Mouse (Mus musculus) cerebellum, adult 2 months (tissue): ENCODE data around the gene Sowahb. TPM values are rescaled to one million over a fixed set of nuclear protein-coding genes. Genes with fewer than 3 reads are reported as not detected.
A peak's percentile ranks its signal among the peaks of the same experiment; 100 is the strongest.

Source experiments
- DNase-seq, 2 experiments: peaks; one replicate each; pipeline ENCODE4 v3.0.0; 2021
- H3K27ac ChIP-seq: fragments of 200-500 bp; 2 replicates; pipeline ENCODE4 v1.5.1; 2012; ENCODE audit warnings: low read length, control low read depth, inconsistent platforms; ENCODE audit not compliant: insufficient read depth
- H3K27me3 ChIP-seq: fragments of 200-500 bp; 2 replicates; pipeline ENCODE4 v1.6.1; 2012; ENCODE audit warnings: inconsistent platforms, mild to moderate bottlenecking, low read length, moderate library complexity; ENCODE audit not compliant: control insufficient read depth, insufficient read depth
- H3K4me1 ChIP-seq: fragments of 200-500 bp; 2 replicates; pipeline ENCODE4 v1.6.1; 2011; ENCODE audit warnings: low read length; ENCODE audit not compliant: control insufficient read depth, insufficient read depth
- H3K4me3 ChIP-seq: fragments of 200-500 bp; replicated peaks from 2 replicates; pipeline ENCODE3; 2011; ENCODE audit warnings: mild to moderate bottlenecking, low read depth, low read length, control low read depth; ENCODE audit not compliant: insufficient read depth
- CTCF ChIP-seq: fragments of 200-500 bp; IDR thresholded peaks from 2 replicates; pipeline ENCODE4 v1.5.1; 2011; ENCODE audit warnings: low read depth, mild to moderate bottlenecking, control low read depth, low read length, moderate library complexity, borderline replicate concordance; ENCODE audit not compliant: insufficient read depth
- POLR2A ChIP-seq: fragments of 200-500 bp; IDR thresholded peaks from 2 replicates; pipeline ENCODE4 v1.6.1; 2011; ENCODE audit warnings: low read length, control low read depth, borderline replicate concordance; ENCODE audit not compliant: insufficient read depth
- WGBS: fragments of 180-500 bp; shearing (Covaris S2); methylation state at CpG from one replicate; pipeline ENCODE4 v1.1.7; 2018; 5-methylcytosine and 5-hydroxymethylcytosine counted together
- polyA plus RNA-seq: library from polyadenylated mRNA; depleted of rRNA; stranded (reverse); fragments of >200 nt; gene quantifications from 2 replicates; pipeline ENCODE4 v1.2.3, GENCODE M21; 2012

Sowahb gene
- polyA plus RNA-seq, 1 experiment: 17.0 TPM

GRCm38 (mm10) chr5:93079596-93079995, 34.8 kb upstream of the Sowahb start:
- no peaks in the 10 kb centered on the region for H3K27me3 ChIP-seq
- no peaks in the 10 kb centered on the region for H3K4me1 ChIP-seq
- DNase-seq: no peak
- WGBS: 93% methylated on average over 3 of the region's 3 CpGs
- H3K4me3 ChIP-seq: no peak overlapping the region
- TF ChIP-seq POLR2A: no peak
- TF ChIP-seq CTCF: no peak
- H3K27ac ChIP-seq: no peak overlapping the region

- WGBS: 72% methylated on average over 7 of the region's 7 CpGs
- Histone ChIP-seq H3K4me1 (no peaks in the 10 kb centered on the region), H3K27ac (no peak overlapping the region), H3K4me3 (no peak overlapping the region), H3K27me3 (no peaks in the 10 kb centered on the region)
- TF ChIP-seq CTCF (no peak), POLR2A (no peak)
- DNase-seq: no peak
Observed at GRCm38 (mm10) chr5:93077661-93078323, 33.0 kb upstream of the Sowahb start.

DNA sequence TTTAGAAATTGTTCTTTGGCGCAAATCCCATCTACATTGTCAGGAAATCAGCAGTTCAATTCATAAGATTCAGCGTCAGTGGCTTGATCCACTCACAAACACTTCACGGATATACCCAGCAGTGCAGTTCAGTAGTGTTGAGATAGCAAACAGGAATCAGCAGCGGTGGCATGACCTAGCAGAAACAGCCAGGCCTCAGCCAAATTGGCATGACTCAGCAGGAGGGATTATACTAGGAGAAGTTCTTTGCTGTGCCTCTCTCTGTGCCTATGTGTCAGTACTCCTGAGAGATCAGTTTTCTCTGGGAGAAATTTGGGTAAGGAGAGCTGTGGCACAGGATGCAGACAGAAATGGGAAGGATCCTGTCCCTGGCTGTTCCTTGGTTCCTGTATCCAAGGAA, 16.0 kb upstream of the Sowahb start:
- no peak for DNase-seq
- H3K27ac ChIP-seq: no peak overlapping the region
- H3K27me3 ChIP-seq: no peaks in the 10 kb centered on the region
- H3K4me1 ChIP-seq: no peaks in the 10 kb centered on the region
- 80% methylated on average over 4 of the region's 4 CpGs for WGBS
- H3K4me3 ChIP-seq: no peak overlapping the region
- no peak for TF ChIP-seq CTCF
- no peak for TF ChIP-seq POLR2A

DNA sequence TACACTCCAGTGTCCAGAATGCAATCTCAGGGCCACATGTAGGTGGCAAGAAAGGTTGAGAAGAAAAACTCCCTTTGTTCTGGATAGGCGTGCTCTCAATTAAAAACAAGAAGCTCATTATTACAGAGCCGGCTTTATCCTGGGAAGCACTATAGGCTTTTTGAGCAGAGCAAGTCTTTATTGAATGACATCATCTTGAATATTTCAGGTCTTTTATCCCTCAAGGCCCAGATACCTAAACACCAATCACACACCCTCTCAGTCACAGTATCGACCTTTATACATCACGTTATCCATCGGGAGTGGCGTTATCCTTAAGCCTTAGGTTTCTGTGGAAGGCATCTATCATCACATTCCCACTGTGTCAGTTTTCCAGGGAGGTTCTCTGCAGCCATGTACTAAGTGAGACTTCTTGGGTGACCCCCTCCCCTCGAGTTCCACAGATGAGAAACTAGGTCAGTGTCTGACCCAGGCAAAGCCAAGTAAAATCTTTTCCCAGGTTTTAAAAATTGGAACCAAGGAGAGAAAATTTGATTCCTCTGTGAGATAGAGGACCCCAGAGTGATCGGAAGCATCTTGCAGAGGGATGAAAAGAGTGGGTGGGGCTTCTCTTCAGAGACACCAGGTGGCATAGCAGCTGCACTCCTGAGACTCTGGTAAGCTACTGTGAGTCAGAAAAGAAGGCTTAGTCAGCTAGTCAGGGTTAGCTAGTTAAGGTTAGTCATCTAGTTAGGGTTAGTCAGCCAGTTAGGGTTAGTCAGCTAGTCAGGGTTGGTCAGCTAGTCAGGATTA, 9.0 kb upstream of the Sowahb start:
- DNase-seq: peak in 1 of 2 experiments; percentile 13
- Histone ChIP-seq H3K27me3 (no peaks in the 10 kb centered on the region), H3K4me1 (peaks cover 33% of the 10 kb centered on the region), H3K4me3 (no peak overlapping the region), H3K27ac (no peak overlapping the region)
- WGBS: 68% methylated on average over 8 of the region's 8 CpGs
- TF ChIP-seq CTCF (no peak), POLR2A (no peak)

GRCm38 (mm10) chr5:93051951-93052350, 7.1 kb upstream of the Sowahb start:
- WGBS: 12% methylated on average over 9 of the region's 9 CpGs
- TF ChIP-seq CTCF: no peak
- TF ChIP-seq POLR2A: no peak
- peaks cover 35% of the 10 kb centered on the region for H3K4me1 ChIP-seq
- no peaks in the 10 kb centered on the region for H3K27me3 ChIP-seq
- DNase-seq: peak; percentile 81 to 88
- H3K27ac ChIP-seq: peak overlapping the region; percentile 40; the same call in 1 of the 2 replicates
- H3K4me3 ChIP-seq: peak overlapping the region; percentile 29

DNA sequence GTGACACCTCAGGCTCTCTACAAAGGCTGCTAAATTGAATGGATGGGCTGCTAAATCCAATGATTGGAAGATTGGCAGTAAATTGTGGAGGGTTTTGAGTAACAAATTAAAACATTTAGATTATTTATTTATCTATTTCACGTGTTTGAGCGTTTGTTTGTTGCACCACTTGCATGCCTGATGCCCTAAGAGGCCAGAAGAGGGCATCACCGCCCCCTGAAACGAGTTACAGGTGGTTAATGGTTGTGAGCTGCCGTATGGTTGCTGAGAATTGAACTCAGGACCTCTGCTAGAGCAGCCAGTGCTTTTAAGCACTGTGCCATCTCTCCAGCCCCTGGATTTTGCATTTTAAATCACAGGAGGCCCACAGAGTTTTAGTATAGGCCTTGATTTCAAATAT, 6.2 kb upstream of the Sowahb start:
- H3K27me3 ChIP-seq: no peaks in the 10 kb centered on the region
- no peak overlapping the region for H3K27ac ChIP-seq
- peaks cover 37% of the 10 kb centered on the region for H3K4me1 ChIP-seq
- no peak overlapping the region for H3K4me3 ChIP-seq
- 78% methylated on average over 5 of the region's 5 CpGs for WGBS
- TF ChIP-seq CTCF (0 out of 2 replicates have a peak, but pooled peaks have one; percentile 4), POLR2A (no peak)
- DNase-seq: peak; percentile 15 to 20

DNA sequence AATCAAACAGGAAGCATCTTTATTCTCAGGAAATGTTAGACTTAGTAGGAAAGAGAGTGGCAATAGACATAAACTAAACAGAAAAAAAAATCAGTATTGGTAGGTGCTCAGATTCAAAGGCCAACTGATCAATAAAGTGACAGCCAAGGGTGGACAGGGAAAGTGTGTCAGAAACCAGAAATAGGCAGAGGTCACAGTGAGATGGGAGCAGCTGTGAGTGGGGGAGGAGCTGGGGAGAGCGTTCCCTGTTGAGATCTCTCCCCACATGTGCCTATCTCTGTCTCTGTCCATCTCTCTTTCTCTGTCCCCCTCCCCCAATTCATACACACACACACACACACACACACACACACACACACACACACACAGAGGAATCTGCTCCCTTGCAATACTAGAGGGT, 5.1 kb upstream of the Sowahb start:
- DNase-seq: peak in 1 of 2 experiments; percentile 25
- peak overlapping the region; percentile 55; the same call in 1 of the 2 replicates for H3K27ac ChIP-seq
- WGBS: 71% methylated on average over 1 of the region's 1 CpGs
- no peak overlapping the region for H3K4me3 ChIP-seq
- H3K4me1 ChIP-seq: peaks cover 37% of the 10 kb centered on the region
- H3K27me3 ChIP-seq: no peaks in the 10 kb centered on the region
- TF ChIP-seq CTCF (no peak), POLR2A (no peak)
